18 mouse cellular contexts compared by ENCODE assay signal in the genomic region with DNA sequence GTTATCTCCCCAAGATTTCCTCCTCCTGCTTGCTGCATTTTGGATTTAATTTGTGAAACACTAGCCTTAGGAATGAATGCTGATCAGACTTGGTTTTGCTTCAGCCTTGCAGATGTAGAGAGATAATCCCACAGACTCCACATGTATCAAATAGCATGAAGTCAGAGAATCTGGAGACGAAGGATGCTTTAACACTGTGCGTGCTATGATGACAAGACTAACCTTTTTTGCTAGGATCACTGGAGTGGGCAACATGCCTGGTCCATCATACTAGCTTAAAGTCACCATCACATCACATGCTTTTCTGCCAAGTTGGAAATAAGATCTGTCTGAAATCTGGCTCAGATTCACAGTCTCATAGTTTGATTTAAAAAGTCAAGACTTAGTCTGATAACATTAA. TPM values are rescaled to one million over a fixed set of nuclear protein-coding genes. Genes with fewer than 3 reads are reported as not detected.
"Had no signal": no experiment of that assay in that cellular context is flagged by ENCODE, and none has a peak within 500 bp of the region (broad histone marks: within the 10 kb centered on the region; RNA-seq: fewer than 3 reads in every experiment).

No protein-coding gene starts in this region.

- ATAC-seq: lung, postnatal 0 days; midbrain, embryonic 13.5 days; midbrain, embryonic 15.5 days had no signal

- H3K4me1 ChIP-seq: stomach, embryonic 15.5 days had no signal

- H3K4me2 ChIP-seq: lung, embryonic 15.5 days; midbrain, embryonic 11.5 days; midbrain, embryonic 13.5 days; midbrain, embryonic 15.5 days; neural tube, embryonic 12.5 days; stomach, embryonic 15.5 days had no signal

- H3K27me3 ChIP-seq: lung, embryonic 15.5 days; midbrain, embryonic 13.5 days; midbrain, embryonic 15.5 days; neural tube, embryonic 12.5 days; stomach, embryonic 15.5 days had no signal

- H3K36me3 ChIP-seq: lung, embryonic 15.5 days; midbrain, embryonic 15.5 days; neural tube, embryonic 12.5 days; stomach, embryonic 15.5 days had no signal

- DNase-seq: lung, adult 2 months; lung, postnatal 14 days; lung, postnatal 36 days; right cerebral cortex, postnatal 14 days; thymus, adult 2 months; thymus, postnatal 25 days; thymus, postnatal 4 days had no signal

- H3K4me3 ChIP-seq: lung, embryonic 15.5 days; megakaryocyte, embryonic 14.5 days; midbrain, embryonic 13.5 days; midbrain, embryonic 15.5 days; neural tube, embryonic 12.5 days; stomach, embryonic 15.5 days had no signal

- H3K27ac ChIP-seq: lung, embryonic 15.5 days; macrophage; midbrain, embryonic 13.5 days; midbrain, embryonic 15.5 days; neural tube, embryonic 12.5 days; stomach, embryonic 15.5 days; stomach, postnatal 0 days had no signal

- H3K9me3 ChIP-seq: lung, embryonic 15.5 days; megakaryocyte, embryonic 14.5 days; midbrain, embryonic 13.5 days; midbrain, embryonic 15.5 days; neural tube, embryonic 12.5 days; stomach, embryonic 15.5 days had no signal

- H3K9ac ChIP-seq: lung, embryonic 15.5 days; midbrain, embryonic 13.5 days; midbrain, embryonic 15.5 days; neural tube, embryonic 12.5 days; stomach, embryonic 15.5 days had no signal

RNA-seq across cellular contexts. Expression of gene Wnt5b, which starts 43.8 kb away (rescaled TPM):
- total RNA-seq: megakaryocyte progenitor cell, adult 5-6 weeks had no signal
- polyA plus RNA-seq: macrophage had no signal
